Mouse (Mus musculus) midbrain, embryonic 16.5 days (tissue): ENCODE data around the gene Nfatc2. TPM values are rescaled to one million over a fixed set of nuclear protein-coding genes. Genes with fewer than 3 reads are reported as not detected.

Experiments
- ATAC-seq: fragments of 200-750 bp; cut with Nextera tagmentation; 2 replicates; pipeline ENCODE4 v1.8.0; 2017; ENCODE audit warnings: moderate TSS enrichment
- H3K27ac ChIP-seq: fragments of 300-500 bp; sonication (generic); 2 replicates; pipeline ENCODE4 v1.5.1; 2014; ENCODE audit warnings: mild to moderate bottlenecking, low read length, mixed read lengths
- H3K27me3 ChIP-seq: fragments of 300-500 bp; sonication (generic); 2 replicates; pipeline ENCODE4 v1.6.1; 2014; ENCODE audit warnings: low read depth, low read length, mixed read lengths; ENCODE audit not compliant: control insufficient read depth, insufficient read depth
- H3K36me3 ChIP-seq: fragments of 300-500 bp; sonication (generic); 2 replicates; pipeline ENCODE4 v1.6.1; 2014; ENCODE audit warnings: mild to moderate bottlenecking, low read length, moderate library complexity, mixed read lengths; ENCODE audit not compliant: control insufficient read depth, insufficient read depth
- H3K4me1 ChIP-seq: fragments of 300-500 bp; sonication (generic); 2 replicates; pipeline ENCODE4 v1.6.1; 2014; ENCODE audit warnings: mild to moderate bottlenecking, low read length, mixed read lengths; ENCODE audit not compliant: control insufficient read depth, insufficient read depth
- H3K4me2 ChIP-seq: fragments of 300-500 bp; sonication (generic); 2 replicates; pipeline ENCODE4 v1.6.1; 2014; ENCODE audit warnings: mild to moderate bottlenecking, low read length, mixed read lengths
- H3K4me3 ChIP-seq: fragments of 300-500 bp; sonication (generic); 2 replicates; pipeline ENCODE4 v1.5.1; 2014; ENCODE audit warnings: low read depth, mild to moderate bottlenecking, low read length, moderate library complexity, mixed read lengths
- H3K9ac ChIP-seq: fragments of 300-500 bp; sonication (generic); 2 replicates; pipeline ENCODE4 v1.6.1; 2014; ENCODE audit warnings: low read depth, low read length, mixed read lengths
- H3K9me3 ChIP-seq: fragments of 300-500 bp; sonication (generic); replicated peaks from 2 replicates; pipeline ENCODE4 v1.6.1; 2014; ENCODE audit warnings: mild to moderate bottlenecking, low read length, mixed read lengths; ENCODE audit not compliant: control insufficient read depth, poor library complexity, severe bottlenecking
- WGBS: fragments of 180-500 bp; shearing (Covaris S2); extraction: QIAGEN DNeasy Blood & Tissue Kit; methylation state at CpG from one replicate; pipeline ENCODE4 v1.1.7; 2014; 5-methylcytosine and 5-hydroxymethylcytosine counted together
- polyA plus RNA-seq: library from polyadenylated mRNA; unstranded; fragments of >200 nt; fragmentation: Nextera tagmentation; extraction: Ambion mirVana; gene quantifications from 2 replicates; pipeline ENCODE4 v1.2.1, GENCODE M21; 2015

Nfatc2 gene
- polyA plus RNA-seq, 1 experiment from 2014 or later, result 4.5 TPM

DNA sequence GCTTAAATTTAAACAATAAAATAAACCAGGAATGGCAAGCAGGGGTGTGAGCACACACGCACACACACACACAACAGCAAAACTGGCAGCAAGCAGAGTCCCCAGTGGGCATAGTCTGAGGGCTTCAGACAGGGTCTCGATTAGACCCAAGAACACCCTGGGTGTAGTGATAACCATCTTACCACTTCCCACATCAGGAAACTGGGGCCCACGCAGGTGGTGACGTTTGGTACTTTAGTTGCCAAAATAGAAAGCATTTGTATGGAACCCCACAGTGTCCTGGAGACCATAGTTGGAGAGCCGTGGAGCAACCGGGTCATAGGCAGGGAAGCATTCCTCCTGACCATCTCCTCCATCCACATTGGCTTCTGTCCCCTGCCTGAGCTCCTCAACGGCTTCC, 5.8 kb downstream of the Nfatc2 start:
- H3K9me3 ChIP-seq, result no peaks in the 10 kb centered on the region
- H3K36me3 ChIP-seq, result no peaks in the 10 kb centered on the region
- H3K4me3 ChIP-seq, result no peak overlapping the region
- H3K4me1 ChIP-seq, result peaks cover 9% of the 10 kb centered on the region
- no peak for ATAC-seq
- no peak overlapping the region for H3K27ac ChIP-seq
- WGBS, result 76% methylated on average over 7 of the region's 7 CpGs
- peaks cover 10% of the 10 kb centered on the region for H3K27me3 ChIP-seq
- H3K4me2 ChIP-seq, result no peak overlapping the region
- H3K9ac ChIP-seq, result no peak overlapping the region

DNA sequence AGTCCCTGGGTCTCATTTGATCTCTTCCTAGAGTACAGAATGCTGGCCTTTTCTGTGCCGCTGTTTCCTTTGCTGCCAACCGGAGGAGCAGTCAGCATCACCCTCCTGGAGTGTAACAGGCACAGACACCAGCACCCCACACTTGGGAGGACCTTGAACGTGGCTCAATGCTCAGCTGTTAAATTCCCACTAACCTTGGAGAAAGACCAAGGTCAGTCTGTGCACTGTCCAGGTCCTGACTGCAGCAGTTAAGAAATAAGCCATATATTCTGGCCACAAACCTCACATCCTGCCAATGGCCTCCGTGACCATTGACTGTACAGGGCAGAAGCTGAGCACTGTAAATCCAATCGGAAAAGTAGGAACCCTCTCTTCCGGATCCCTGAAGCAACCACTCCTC, 7.8 kb downstream of the Nfatc2 start:
- H3K9me3 ChIP-seq, result no peaks in the 10 kb centered on the region
- H3K27ac ChIP-seq, result no peak overlapping the region
- H3K9ac ChIP-seq, result no peak overlapping the region
- ATAC-seq, result no peak
- H3K36me3 ChIP-seq, result no peaks in the 10 kb centered on the region
- H3K4me2 ChIP-seq, result no peak overlapping the region
- H3K4me3 ChIP-seq, result no peak overlapping the region
- H3K4me1 ChIP-seq, result peaks cover 18% of the 10 kb centered on the region
- 84% methylated on average over 6 of the region's 6 CpGs for WGBS
- peaks cover 26% of the 10 kb centered on the region for H3K27me3 ChIP-seq

DNA sequence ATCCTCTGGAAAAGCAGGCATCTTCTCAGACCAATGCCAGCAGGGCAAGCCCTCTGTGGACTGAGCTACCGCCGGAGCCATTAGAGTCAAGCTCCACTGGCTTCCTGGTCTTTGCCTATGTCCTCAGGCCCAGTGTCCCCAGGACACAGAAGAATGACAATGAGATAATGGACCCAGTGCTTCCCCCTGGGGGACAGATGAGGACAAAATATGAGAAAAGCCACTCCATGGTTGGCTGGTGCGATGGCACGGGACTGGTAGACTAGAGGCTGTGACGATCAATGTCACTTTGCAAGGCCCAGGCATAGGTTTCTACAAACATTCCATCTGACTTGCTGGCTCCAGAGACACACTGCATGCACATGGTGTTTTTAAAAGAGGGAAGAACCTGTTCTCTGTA, 8.5 kb downstream of the Nfatc2 start:
- H3K4me2 ChIP-seq, result no peak overlapping the region
- no peak for ATAC-seq
- H3K4me1 ChIP-seq, result peaks cover 22% of the 10 kb centered on the region
- peaks cover 26% of the 10 kb centered on the region for H3K27me3 ChIP-seq
- H3K4me3 ChIP-seq, result no peak overlapping the region
- H3K9ac ChIP-seq, result no peak overlapping the region
- no peaks in the 10 kb centered on the region for H3K36me3 ChIP-seq
- 87% methylated on average over 5 of the region's 5 CpGs for WGBS
- H3K9me3 ChIP-seq, result no peaks in the 10 kb centered on the region
- no peak overlapping the region for H3K27ac ChIP-seq

DNA sequence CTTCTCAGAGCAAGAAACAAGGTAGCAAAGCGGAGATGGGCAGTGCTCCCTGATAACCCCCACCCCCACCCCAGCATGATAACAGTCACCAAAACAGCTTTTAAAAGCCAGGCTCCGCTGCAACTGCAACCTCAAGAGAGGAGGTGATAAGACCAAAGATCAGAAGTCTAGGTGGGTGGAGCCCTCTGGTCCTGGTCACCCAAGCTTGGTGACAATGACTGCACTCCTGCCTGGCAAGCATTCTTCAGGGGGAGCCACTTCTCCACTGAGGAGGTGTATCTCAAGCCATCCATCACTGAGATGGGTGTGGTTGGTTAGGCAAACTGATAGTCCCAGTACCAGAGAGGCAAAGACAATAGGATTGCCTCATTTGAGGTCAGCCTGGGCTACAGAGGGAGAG, 10.4 kb downstream of the Nfatc2 start:
- Histone ChIP-seq H3K9me3 (no peaks in the 10 kb centered on the region), H3K36me3 (no peaks in the 10 kb centered on the region), H3K9ac (no peak overlapping the region), H3K27me3 (peaks cover 26% of the 10 kb centered on the region), H3K4me2 (no peak overlapping the region), H3K4me1 (peaks cover 22% of the 10 kb centered on the region), H3K27ac (no peak overlapping the region), H3K4me3 (no peak overlapping the region)
- WGBS, result 93% methylated on average over 2 of the region's 2 CpGs
- ATAC-seq, result no peak

DNA sequence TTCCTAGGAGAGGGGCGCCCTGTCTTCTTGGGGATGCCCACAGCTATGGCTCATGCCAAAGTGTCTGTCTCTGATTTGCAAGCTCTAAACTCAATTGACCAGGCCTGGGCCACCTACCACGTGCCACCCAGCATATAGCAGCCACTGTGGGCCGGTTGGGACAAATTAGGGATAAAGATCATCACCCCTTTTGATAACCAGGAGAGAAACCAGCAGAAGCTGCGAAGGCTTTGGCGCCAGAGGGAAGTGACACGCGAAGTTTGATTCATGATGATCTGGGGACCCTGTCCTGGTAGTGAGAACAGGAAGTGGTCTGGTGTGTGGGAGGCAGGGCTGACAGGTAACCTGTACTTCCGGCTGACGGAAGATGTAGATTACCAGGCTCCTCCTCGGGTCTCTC, 10.9 kb downstream of the Nfatc2 start:
- peaks cover 22% of the 10 kb centered on the region for H3K4me1 ChIP-seq
- no peaks in the 10 kb centered on the region for H3K36me3 ChIP-seq
- no peak overlapping the region for H3K9ac ChIP-seq
- WGBS, result 52% methylated on average over 10 of the region's 10 CpGs
- no peak overlapping the region for H3K27ac ChIP-seq
- H3K9me3 ChIP-seq, result no peaks in the 10 kb centered on the region
- H3K4me3 ChIP-seq, result peak overlapping the region; percentile 31; the same call in 1 of the 2 replicates
- no peak for ATAC-seq
- H3K4me2 ChIP-seq, result peak overlapping the region; percentile 60
- H3K27me3 ChIP-seq, result peaks cover 26% of the 10 kb centered on the region

GRCm38 (mm10) chr2:168590168-168590551, 11.3 kb downstream of the Nfatc2 start:
- Histone ChIP-seq H3K4me1 (peaks cover 22% of the 10 kb centered on the region), H3K36me3 (no peaks in the 10 kb centered on the region), H3K9ac (peak overlapping the region; percentile 53; the same call in 1 of the 2 replicates), H3K27ac (no peak overlapping the region), H3K9me3 (no peaks in the 10 kb centered on the region), H3K4me3 (peak overlapping the region; percentile 31), H3K27me3 (peaks cover 26% of the 10 kb centered on the region), H3K4me2 (peak overlapping the region; percentile 60)
- WGBS, result under 1% methylated on average over 36 of the region's 38 CpGs
- ATAC-seq, result no peak

GRCm38 (mm10) chr2:168589368-168590167, 11.9 kb downstream of the Nfatc2 start:
- peak; percentile 55; the same call in 1 of the 2 replicates for ATAC-seq
- no peaks in the 10 kb centered on the region for H3K36me3 ChIP-seq
- H3K4me2 ChIP-seq, result peak overlapping the region; percentile 60
- peaks cover 24% of the 10 kb centered on the region for H3K4me1 ChIP-seq
- peak overlapping the region; percentile 31 for H3K4me3 ChIP-seq
- 6% methylated on average over 21 of the region's 21 CpGs for WGBS
- H3K27me3 ChIP-seq, result peaks cover 26% of the 10 kb centered on the region
- no peaks in the 10 kb centered on the region for H3K9me3 ChIP-seq
- H3K9ac ChIP-seq, result peak overlapping the region; percentile 53; the same call in 1 of the 2 replicates
- H3K27ac ChIP-seq, result no peak overlapping the region

DNA sequence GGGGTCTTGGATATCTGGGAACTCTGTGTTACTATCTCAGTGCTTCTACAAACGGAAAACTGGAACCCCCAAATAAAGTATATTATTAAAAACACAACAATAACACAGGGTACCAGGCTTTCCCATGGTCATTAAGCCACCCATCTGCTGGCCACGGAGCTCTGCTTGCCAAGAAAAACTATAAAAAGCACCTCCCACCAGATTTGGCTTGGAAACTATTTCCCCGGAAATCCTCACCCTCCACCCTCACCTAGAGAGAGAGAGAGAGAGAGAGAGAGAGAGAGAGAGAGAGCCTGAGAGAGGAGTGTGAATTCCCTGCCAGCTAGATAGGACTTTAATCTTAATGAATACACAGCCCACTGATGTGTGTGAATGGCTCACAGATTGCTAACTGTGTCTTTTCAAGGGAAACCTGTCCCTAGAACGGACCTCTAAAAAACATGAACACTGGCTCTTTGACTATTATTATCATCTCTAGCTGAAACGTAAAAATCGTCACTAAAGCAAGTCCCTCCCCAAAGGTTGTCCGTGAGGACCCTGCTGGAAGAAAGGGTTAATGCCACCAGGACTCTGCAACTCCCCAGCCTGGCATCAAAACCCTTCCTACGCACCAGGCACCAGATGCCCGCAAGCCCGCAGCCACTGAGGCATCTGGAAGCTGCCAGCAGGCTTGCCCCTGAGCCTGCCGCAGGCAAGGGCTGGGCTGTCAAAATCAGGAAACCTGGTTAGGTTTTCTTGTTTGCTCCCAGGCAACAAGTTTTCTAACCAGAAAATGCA, 12.7 kb downstream of the Nfatc2 start:
- peaks cover 26% of the 10 kb centered on the region for H3K4me1 ChIP-seq
- ATAC-seq, result no peak
- peaks cover 26% of the 10 kb centered on the region for H3K27me3 ChIP-seq
- no peaks in the 10 kb centered on the region for H3K9me3 ChIP-seq
- no peak overlapping the region for H3K4me3 ChIP-seq
- no peak overlapping the region; the same call in 1 of the 2 replicates for H3K4me2 ChIP-seq
- no peaks in the 10 kb centered on the region for H3K36me3 ChIP-seq
- H3K9ac ChIP-seq, result 0 out of 2 replicates have a peak overlapping the region, but pooled peaks have one; percentile 14
- 36% methylated on average over 11 of the region's 11 CpGs for WGBS
- H3K27ac ChIP-seq, result no peak overlapping the region

DNA sequence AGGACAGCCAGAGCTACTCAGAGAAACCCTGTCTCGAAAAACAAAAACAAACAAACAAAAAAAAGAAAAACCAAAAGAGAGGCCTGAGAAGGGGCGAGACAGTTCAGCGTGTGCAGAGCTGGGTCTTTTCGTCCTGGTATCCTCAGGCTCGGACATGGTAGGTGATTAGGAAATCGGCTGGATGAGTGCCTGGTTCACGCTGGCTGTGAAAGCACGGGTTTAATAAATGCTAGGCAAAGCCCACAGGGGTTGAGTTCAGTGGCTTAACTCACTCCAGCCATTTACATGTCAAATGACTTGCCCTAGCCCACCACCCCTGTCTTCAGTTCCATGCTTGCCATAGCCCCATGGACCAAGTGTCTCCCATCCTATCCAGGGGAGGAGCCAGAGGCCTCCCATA, 14.3 kb downstream of the Nfatc2 start:
- no peak overlapping the region for H3K4me2 ChIP-seq
- H3K4me3 ChIP-seq, result no peak overlapping the region
- H3K9ac ChIP-seq, result no peak overlapping the region
- no peak overlapping the region for H3K27ac ChIP-seq
- no peaks in the 10 kb centered on the region for H3K36me3 ChIP-seq
- H3K9me3 ChIP-seq, result no peaks in the 10 kb centered on the region
- 52% methylated on average over 8 of the region's 8 CpGs for WGBS
- peaks cover 26% of the 10 kb centered on the region for H3K4me1 ChIP-seq
- no peak for ATAC-seq
- peaks cover 26% of the 10 kb centered on the region for H3K27me3 ChIP-seq
